Mouse (Mus musculus): ENCODE results near the gene Ubald1. TPM values are rescaled to one million over a fixed set of nuclear protein-coding genes. Genes with fewer than 3 reads are reported as not detected.

Gene Ubald1
- polyA plus RNA-seq, 1 experiment from 2014 or later: 31.5 TPM

GRCm38 (mm10) chr16:4878192-4878885 lies 1.8 kb downstream of the Ubald1 start:
- Histone ChIP-seq H3K9me3 (replicated peaks; ENCODE audit: control insufficient read depth, low read length) (no peaks in the 10 kb centered on the region), H3K27ac (ENCODE audit: low read length) (peak overlapping the region; percentile 100), H3K27me3 (ENCODE audit: control insufficient read depth, insufficient read depth, low read length) (no peaks in the 10 kb centered on the region), H3K9ac (ENCODE audit: low read length) (peak overlapping the region; percentile 93), H3K36me3 (ENCODE audit: control insufficient read depth, insufficient read depth, low read length) (0 out of 2 replicates have a peak, but pooled peaks cover 3% of the 10 kb centered on the region), H3K4me3 (replicated peaks; ENCODE audit: low read length) (peak overlapping the region; percentile 89), H3K4me2 (ENCODE audit: low read depth, low read length) (peak overlapping the region; percentile 81), H3K4me1 (ENCODE audit: control insufficient read depth, insufficient read depth, low read length) (peaks cover 32% of the 10 kb centered on the region)
- peak; percentile 27 for ATAC-seq (ENCODE audit: insufficient read depth, low FRiP score)
- 12% methylated on average over 5 of the region's 5 CpGs for WGBS

GRCm38 (mm10) chr16:4877701-4878100 lies 2.4 kb downstream of the Ubald1 start:
- Histone ChIP-seq H3K4me3 (replicated peaks; ENCODE audit: low read length) (peak overlapping the region; percentile 89), H3K4me1 (ENCODE audit: control insufficient read depth, insufficient read depth, low read length) (peaks cover 32% of the 10 kb centered on the region), H3K27me3 (ENCODE audit: control insufficient read depth, insufficient read depth, low read length) (no peaks in the 10 kb centered on the region), H3K36me3 (ENCODE audit: control insufficient read depth, insufficient read depth, low read length) (0 out of 2 replicates have a peak, but pooled peaks cover 3% of the 10 kb centered on the region), H3K9me3 (replicated peaks; ENCODE audit: control insufficient read depth, low read length) (no peaks in the 10 kb centered on the region), H3K27ac (ENCODE audit: low read length) (peak overlapping the region; percentile 100), H3K4me2 (ENCODE audit: low read depth, low read length) (peak overlapping the region; percentile 81), H3K9ac (ENCODE audit: low read length) (peak overlapping the region; percentile 93)
- ATAC-seq (ENCODE audit: insufficient read depth, low FRiP score): no peak
- 53% methylated on average over 3 of the region's 3 CpGs for WGBS

- 0 out of 2 replicates have a peak, but pooled peaks cover 3% of the 10 kb centered on the region for H3K36me3 ChIP-seq (ENCODE audit: control insufficient read depth, insufficient read depth, low read length)
- H3K27ac ChIP-seq (ENCODE audit: low read length): peak overlapping the region; percentile 100
- no peaks in the 10 kb centered on the region for H3K27me3 ChIP-seq (ENCODE audit: control insufficient read depth, insufficient read depth, low read length)
- H3K4me1 ChIP-seq (ENCODE audit: control insufficient read depth, insufficient read depth, low read length): peaks cover 32% of the 10 kb centered on the region
- no peak for ATAC-seq (ENCODE audit: insufficient read depth, low FRiP score)
- no peaks in the 10 kb centered on the region for H3K9me3 ChIP-seq (replicated peaks; ENCODE audit: control insufficient read depth, low read length)
- H3K9ac ChIP-seq (ENCODE audit: low read length): peak overlapping the region; percentile 93
- peak overlapping the region; percentile 89 for H3K4me3 ChIP-seq (replicated peaks; ENCODE audit: low read length)
- peak overlapping the region; percentile 81 for H3K4me2 ChIP-seq (ENCODE audit: low read depth, low read length)
- WGBS: 70% methylated on average over 4 of the region's 4 CpGs
Observed at GRCm38 (mm10) chr16:4877195-4877594, 2.9 kb downstream of the Ubald1 start.

- H3K36me3 ChIP-seq (ENCODE audit: control insufficient read depth, insufficient read depth, low read length): 0 out of 2 replicates have a peak, but pooled peaks cover 7% of the 10 kb centered on the region
- H3K9ac ChIP-seq (ENCODE audit: low read length): peak overlapping the region; percentile 31; the same call in 1 of the 2 replicates
- H3K4me1 ChIP-seq (ENCODE audit: control insufficient read depth, insufficient read depth, low read length): peaks cover 24% of the 10 kb centered on the region
- WGBS: 69% methylated on average over 8 of the region's 8 CpGs
- H3K27ac ChIP-seq (ENCODE audit: low read length): peak overlapping the region; percentile 49; the same call in 1 of the 2 replicates
- H3K9me3 ChIP-seq (replicated peaks; ENCODE audit: control insufficient read depth, low read length): no peaks in the 10 kb centered on the region
- H3K27me3 ChIP-seq (ENCODE audit: control insufficient read depth, insufficient read depth, low read length): no peaks in the 10 kb centered on the region
- no peak overlapping the region for H3K4me2 ChIP-seq (ENCODE audit: low read depth, low read length)
- H3K4me3 ChIP-seq (replicated peaks; ENCODE audit: low read length): no peak overlapping the region
- ATAC-seq (ENCODE audit: insufficient read depth, low FRiP score): no peak
Observed at GRCm38 (mm10) chr16:4876033-4876680, 4.0 kb downstream of the Ubald1 start.

GRCm38 (mm10) chr16:4875198-4876032 lies 4.7 kb downstream of the Ubald1 start:
- Histone ChIP-seq H3K9ac (ENCODE audit: low read length) (no peak overlapping the region; the same call in 1 of the 2 replicates), H3K4me1 (ENCODE audit: control insufficient read depth, insufficient read depth, low read length) (peaks cover 24% of the 10 kb centered on the region), H3K27me3 (ENCODE audit: control insufficient read depth, insufficient read depth, low read length) (no peaks in the 10 kb centered on the region), H3K27ac (ENCODE audit: low read length) (peak overlapping the region; percentile 49; the same call in 1 of the 2 replicates), H3K4me2 (ENCODE audit: low read depth, low read length) (no peak overlapping the region), H3K4me3 (replicated peaks; ENCODE audit: low read length) (no peak overlapping the region), H3K36me3 (ENCODE audit: control insufficient read depth, insufficient read depth, low read length) (0 out of 2 replicates have a peak, but pooled peaks cover 7% of the 10 kb centered on the region), H3K9me3 (replicated peaks; ENCODE audit: control insufficient read depth, low read length) (no peaks in the 10 kb centered on the region)
- 71% methylated on average over 23 of the region's 23 CpGs for WGBS
- ATAC-seq (ENCODE audit: insufficient read depth, low FRiP score): no peak

GRCm38 (mm10) chr16:4871926-4872325 lies 8.2 kb downstream of the Ubald1 start:
- Histone ChIP-seq H3K4me1 (ENCODE audit: control insufficient read depth, insufficient read depth, low read length) (peaks cover 13% of the 10 kb centered on the region), H3K4me3 (replicated peaks; ENCODE audit: low read length) (no peak overlapping the region), H3K36me3 (ENCODE audit: control insufficient read depth, insufficient read depth, low read length) (peaks cover 17% of the 10 kb centered on the region; the same call in 1 of the 2 replicates), H3K9ac (ENCODE audit: low read length) (no peak overlapping the region), H3K27me3 (ENCODE audit: control insufficient read depth, insufficient read depth, low read length) (no peaks in the 10 kb centered on the region), H3K27ac (ENCODE audit: low read length) (no peak overlapping the region), H3K9me3 (replicated peaks; ENCODE audit: control insufficient read depth, low read length) (no peaks in the 10 kb centered on the region), H3K4me2 (ENCODE audit: low read depth, low read length) (no peak overlapping the region)
- ATAC-seq (ENCODE audit: insufficient read depth, low FRiP score): no peak
- WGBS: 70% methylated on average over 2 of the region's 2 CpGs

- Histone ChIP-seq H3K4me3 (replicated peaks; ENCODE audit: low read length) (no peak overlapping the region), H3K36me3 (ENCODE audit: control insufficient read depth, insufficient read depth, low read length) (peaks cover 15% of the 10 kb centered on the region; the same call in 1 of the 2 replicates), H3K27me3 (ENCODE audit: control insufficient read depth, insufficient read depth, low read length) (no peaks in the 10 kb centered on the region), H3K9ac (ENCODE audit: low read length) (no peak overlapping the region), H3K4me1 (ENCODE audit: control insufficient read depth, insufficient read depth, low read length) (no peaks in the 10 kb centered on the region), H3K4me2 (ENCODE audit: low read depth, low read length) (no peak overlapping the region), H3K27ac (ENCODE audit: low read length) (no peak overlapping the region), H3K9me3 (replicated peaks; ENCODE audit: control insufficient read depth, low read length) (no peaks in the 10 kb centered on the region)
- ATAC-seq (ENCODE audit: insufficient read depth, low FRiP score): no peak
- 85% methylated on average over 5 of the region's 5 CpGs for WGBS
Observed at GRCm38 (mm10) chr16:4870490-4870889, 9.6 kb downstream of the Ubald1 start.

- no peak for ATAC-seq (ENCODE audit: insufficient read depth, low FRiP score)
- H3K27ac ChIP-seq (ENCODE audit: low read length): no peak overlapping the region
- WGBS: 47% methylated on average over 7 of the region's 7 CpGs
- H3K9ac ChIP-seq (ENCODE audit: low read length): peak overlapping the region; percentile 11; the same call in 1 of the 2 replicates
- peaks cover 9% of the 10 kb centered on the region; the same call in 1 of the 2 replicates for H3K36me3 ChIP-seq (ENCODE audit: control insufficient read depth, insufficient read depth, low read length)
- H3K27me3 ChIP-seq (ENCODE audit: control insufficient read depth, insufficient read depth, low read length): no peaks in the 10 kb centered on the region
- H3K9me3 ChIP-seq (replicated peaks; ENCODE audit: control insufficient read depth, low read length): no peaks in the 10 kb centered on the region
- H3K4me2 ChIP-seq (ENCODE audit: low read depth, low read length): no peak overlapping the region
- peaks cover 4% of the 10 kb centered on the region; the same call in 1 of the 2 replicates for H3K4me1 ChIP-seq (ENCODE audit: control insufficient read depth, insufficient read depth, low read length)
- no peak overlapping the region for H3K4me3 ChIP-seq (replicated peaks; ENCODE audit: low read length)
Observed at GRCm38 (mm10) chr16:4866101-4866695, 13.9 kb downstream of the Ubald1 start.

All from stomach, embryonic 16.5 days (tissue).